Mouse (Mus musculus) forebrain, embryonic 13.5 days (tissue): ENCODE results near the gene Iyd. TPM values are rescaled to one million over a fixed set of nuclear protein-coding genes. Genes with fewer than 3 reads are reported as not detected.
"Not testable (repeated sequence)": the region's sequence is repeated elsewhere in the genome, so short reads cannot be mapped to it uniquely, and the experiment has no call there.

Experiments
- ATAC-seq: fragments of 200-750 bp; cut with Nextera tagmentation; 2 replicates; pipeline ENCODE4 v1.8.0; 2017
- H3K27ac ChIP-seq: fragments of 300-500 bp; sonication (generic); 2 replicates; pipeline ENCODE4 v1.5.1; 2015; ENCODE audit warnings: inconsistent platforms, mild to moderate bottlenecking, moderate library complexity
- H3K27me3 ChIP-seq: fragments of 300-500 bp; sonication (generic); 2 replicates; pipeline ENCODE4 v1.6.1; 2015; ENCODE audit warnings: mild to moderate bottlenecking, inconsistent platforms
- H3K36me3 ChIP-seq: fragments of 300-500 bp; sonication (generic); 2 replicates; pipeline ENCODE4 v1.6.1; 2015; ENCODE audit warnings: mild to moderate bottlenecking, inconsistent platforms; ENCODE audit not compliant: poor library complexity, severe bottlenecking
- H3K4me1 ChIP-seq: fragments of 300-500 bp; sonication (generic); 2 replicates; pipeline ENCODE4 v1.6.1; 2015; ENCODE audit warnings: inconsistent platforms
- H3K4me2 ChIP-seq: fragments of 300-500 bp; sonication (generic); 2 replicates; pipeline ENCODE4 v1.6.1; 2015; ENCODE audit warnings: inconsistent platforms, mild to moderate bottlenecking, moderate library complexity
- H3K4me3 ChIP-seq: fragments of 300-500 bp; sonication (generic); 2 replicates; pipeline ENCODE4 v1.5.1; 2015; ENCODE audit warnings: mild to moderate bottlenecking, inconsistent platforms
- H3K9ac ChIP-seq: fragments of 300-500 bp; sonication (generic); 2 replicates; pipeline ENCODE4 v1.6.1; 2015; ENCODE audit warnings: mild to moderate bottlenecking, inconsistent platforms
- H3K9me3 ChIP-seq: fragments of 300-500 bp; sonication (generic); replicated peaks from 2 replicates; pipeline ENCODE4 v1.6.1; 2016; ENCODE audit warnings: inconsistent platforms
- WGBS: fragments of 180-500 bp; shearing (Covaris S2); methylation state at CpG from one replicate; pipeline ENCODE4 v1.1.7; 2015; 5-methylcytosine and 5-hydroxymethylcytosine counted together
- polyA plus RNA-seq: library from polyadenylated mRNA; unstranded; fragments of >200 nt; fragmentation: Nextera tagmentation; extraction: Ambion mirVana; gene quantifications from 2 replicates; pipeline ENCODE4 v1.2.1, GENCODE M21; 2015

Iyd gene
- polyA plus RNA-seq, result 0.24 and 0.37 TPM in 2 replicates

- Histone ChIP-seq H3K4me3 (no peak within 1 kb of the TSS), H3K9me3 (no peaks in the 10 kb centered on the region), H3K27me3 (no peaks in the 10 kb centered on the region), H3K36me3 (no peaks in the 10 kb centered on the region), H3K4me1 (no peaks in the 10 kb centered on the region), H3K4me2 (no peak within 1 kb of the TSS), H3K27ac (no peak within 1 kb of the TSS), H3K9ac (no peak within 1 kb of the TSS)
- ATAC-seq, result no peak
- WGBS, result 82% methylated on average over 16 of the region's 16 CpGs
These were observed at the start of gene Iyd for GRCm38 (mm10) chr10:3540003-3540827. Iyd (plus strand) TSS chr10:3540240.

GRCm38 (mm10) chr10:3496791-3497190 is 43.2 kb upstream of the Iyd start:
- H3K9ac ChIP-seq, result no peak overlapping the region
- no peaks in the 10 kb centered on the region for H3K36me3 ChIP-seq
- no peak overlapping the region for H3K4me3 ChIP-seq
- H3K4me2 ChIP-seq, result no peak overlapping the region
- H3K4me1 ChIP-seq, result no peaks in the 10 kb centered on the region
- ATAC-seq, result no peak
- no peak overlapping the region for H3K27ac ChIP-seq
- H3K9me3 ChIP-seq, result no peaks in the 10 kb centered on the region; the same call in 1 of the 2 replicates
- H3K27me3 ChIP-seq, result no peaks in the 10 kb centered on the region
- 60% methylated on average over 2 of the region's 2 CpGs for WGBS

- H3K4me2 ChIP-seq, H3K4me1 ChIP-seq, H3K9me3 ChIP-seq, H3K9ac ChIP-seq, ATAC-seq, H3K27me3 ChIP-seq, H3K4me3 ChIP-seq, H3K27ac ChIP-seq, H3K36me3 ChIP-seq: not testable (repeated sequence)
- 92% methylated on average over 6 of the region's 6 CpGs for WGBS
These were observed 39.2 kb upstream of the Iyd start for GRCm38 (mm10) chr10:3500846-3501245.

GRCm38 (mm10) chr10:3507484-3508221 is 32.4 kb upstream of the Iyd start:
- Histone ChIP-seq H3K27ac (peak overlapping the region; percentile 20), H3K9me3 (no peaks in the 10 kb centered on the region), H3K9ac (no peak overlapping the region), H3K4me2 (no peak overlapping the region), H3K4me1 (peaks cover 26% of the 10 kb centered on the region), H3K27me3 (no peaks in the 10 kb centered on the region), H3K4me3 (no peak overlapping the region), H3K36me3 (no peaks in the 10 kb centered on the region)
- peak; percentile 86 for ATAC-seq
- WGBS, result 45% methylated on average over 8 of the region's 8 CpGs

- Histone ChIP-seq H3K27ac (peak overlapping the region; percentile 20; the same call in 1 of the 2 replicates), H3K4me2 (no peak overlapping the region), H3K9me3 (no peaks in the 10 kb centered on the region), H3K27me3 (no peaks in the 10 kb centered on the region), H3K36me3 (no peaks in the 10 kb centered on the region), H3K4me3 (no peak overlapping the region), H3K4me1 (peaks cover 26% of the 10 kb centered on the region), H3K9ac (no peak overlapping the region)
- ATAC-seq, result peak; percentile 22; the same call in 1 of the 2 replicates
- 66% methylated on average over 2 of the region's 2 CpGs for WGBS
These were observed 31.8 kb upstream of the Iyd start for GRCm38 (mm10) chr10:3508222-3508588.

- 74% methylated on average over 2 of the region's 2 CpGs for WGBS
- no peak overlapping the region for H3K4me3 ChIP-seq
- H3K27ac ChIP-seq, result 0 out of 2 replicates have a peak overlapping the region, but pooled peaks have one; percentile 20
- no peak overlapping the region for H3K4me2 ChIP-seq
- H3K36me3 ChIP-seq, result no peaks in the 10 kb centered on the region
- H3K9ac ChIP-seq, result no peak overlapping the region
- peaks cover 26% of the 10 kb centered on the region for H3K4me1 ChIP-seq
- no peak for ATAC-seq
- no peaks in the 10 kb centered on the region for H3K9me3 ChIP-seq
- no peaks in the 10 kb centered on the region for H3K27me3 ChIP-seq
These were observed 31.3 kb upstream of the Iyd start for GRCm38 (mm10) chr10:3508746-3509145.

GRCm38 (mm10) chr10:3509663-3510277 is 30.3 kb upstream of the Iyd start:
- Histone ChIP-seq H3K4me3 (no peak overlapping the region), H3K36me3 (no peaks in the 10 kb centered on the region), H3K9ac (no peak overlapping the region), H3K27ac (no peak overlapping the region), H3K27me3 (no peaks in the 10 kb centered on the region), H3K4me1 (peaks cover 26% of the 10 kb centered on the region), H3K9me3 (no peaks in the 10 kb centered on the region), H3K4me2 (no peak overlapping the region)
- 45% methylated on average over 7 of the region's 7 CpGs for WGBS
- ATAC-seq, result peak; percentile 34

- H3K27me3 ChIP-seq, result no peaks in the 10 kb centered on the region
- peaks cover 26% of the 10 kb centered on the region for H3K4me1 ChIP-seq
- WGBS, result 73% methylated on average over 3 of the region's 3 CpGs
- H3K9me3 ChIP-seq, result no peaks in the 10 kb centered on the region
- no peak overlapping the region for H3K4me3 ChIP-seq
- H3K36me3 ChIP-seq, result no peaks in the 10 kb centered on the region
- ATAC-seq, result no peak
- no peak overlapping the region for H3K4me2 ChIP-seq
- H3K9ac ChIP-seq, result no peak overlapping the region
- H3K27ac ChIP-seq, result no peak overlapping the region
These were observed 29.6 kb upstream of the Iyd start for GRCm38 (mm10) chr10:3510486-3510885.

- no peaks in the 10 kb centered on the region for H3K9me3 ChIP-seq
- H3K27me3 ChIP-seq, result no peaks in the 10 kb centered on the region
- ATAC-seq, result no peak
- 87% methylated on average over 3 of the region's 3 CpGs for WGBS
- H3K36me3 ChIP-seq, result no peaks in the 10 kb centered on the region
- H3K4me2 ChIP-seq, result no peak overlapping the region
- no peak overlapping the region for H3K4me3 ChIP-seq
- peaks cover 26% of the 10 kb centered on the region for H3K4me1 ChIP-seq
- no peak overlapping the region for H3K9ac ChIP-seq
- no peak overlapping the region for H3K27ac ChIP-seq
These were observed 28.6 kb upstream of the Iyd start for GRCm38 (mm10) chr10:3511401-3511800.

- WGBS, result 68% methylated on average over 8 of the region's 8 CpGs
- Histone ChIP-seq H3K4me1 (peaks cover 23% of the 10 kb centered on the region), H3K9me3 (no peaks in the 10 kb centered on the region), H3K4me2 (no peak overlapping the region), H3K4me3 (no peak overlapping the region), H3K27ac (no peak overlapping the region), H3K9ac (no peak overlapping the region), H3K36me3 (no peaks in the 10 kb centered on the region), H3K27me3 (no peaks in the 10 kb centered on the region)
- ATAC-seq, result no peak
These were observed 27.3 kb upstream of the Iyd start for GRCm38 (mm10) chr10:3512620-3513305.

GRCm38 (mm10) chr10:3513947-3514346 is 26.1 kb upstream of the Iyd start:
- ATAC-seq, result no peak
- Histone ChIP-seq H3K27me3 (no peaks in the 10 kb centered on the region), H3K4me1 (peaks cover 13% of the 10 kb centered on the region), H3K9ac (no peak overlapping the region), H3K4me2 (no peak overlapping the region), H3K9me3 (no peaks in the 10 kb centered on the region), H3K36me3 (no peaks in the 10 kb centered on the region), H3K27ac (no peak overlapping the region), H3K4me3 (no peak overlapping the region)
- WGBS, result 76% methylated on average over 6 of the region's 6 CpGs
